Mouse (Mus musculus) lung, postnatal 0 days (tissue): Measurements from ENCODE around the gene Fam149b. TPM values are rescaled to one million over a fixed set of nuclear protein-coding genes. Genes with fewer than 3 reads are reported as not detected.

ENCODE experiments used
- ATAC-seq: fragments of 200-750 bp; cut with Nextera tagmentation; 2 replicates; pipeline ENCODE4 v1.8.0; 2017; ENCODE audit warnings: moderate library complexity
- DNase-seq: peaks from one replicate; pipeline ENCODE4 v3.0.0-alpha.2; 2016; ENCODE audit warnings: low spot score
- H3K27ac ChIP-seq: fragments of 300-500 bp; sonication (generic); 2 replicates; pipeline ENCODE4 v1.5.1; 2014; ENCODE audit warnings: antibody characterized with exemption, mild to moderate bottlenecking, low read length, mixed read lengths
- H3K27me3 ChIP-seq: fragments of 300-500 bp; sonication (generic); replicated peaks from 2 replicates; pipeline ENCODE4 v1.6.1; 2014; ENCODE audit warnings: low read length, mixed read lengths; ENCODE audit not compliant: insufficient read depth
- H3K36me3 ChIP-seq: fragments of 300-500 bp; sonication (generic); 2 replicates; pipeline ENCODE4 v1.6.1; 2014; ENCODE audit warnings: low read length, mixed read lengths; ENCODE audit not compliant: insufficient read depth
- H3K4me1 ChIP-seq: fragments of 300-500 bp; sonication (generic); 2 replicates; pipeline ENCODE4 v1.6.1; 2014; ENCODE audit warnings: antibody characterized with exemption, low read depth, low read length, mixed read lengths; ENCODE audit not compliant: insufficient read depth
- H3K4me2 ChIP-seq: fragments of 300-500 bp; sonication (generic); replicated peaks from 2 replicates; pipeline ENCODE4 v1.6.1; 2014; ENCODE audit warnings: low read depth, mild to moderate bottlenecking, low read length, moderate library complexity, mixed read lengths
- H3K4me3 ChIP-seq: fragments of 300-500 bp; sonication (generic); 2 replicates; pipeline ENCODE4 v1.5.1; 2014; ENCODE audit warnings: low read depth, low read length
- H3K9ac ChIP-seq: fragments of 300-500 bp; sonication (generic); replicated peaks from 2 replicates; pipeline ENCODE4 v1.6.1; 2014; ENCODE audit warnings: low read depth, mild to moderate bottlenecking
- H3K9me3 ChIP-seq: fragments of 300-500 bp; sonication (generic); 2 replicates; pipeline ENCODE4 v1.6.1; 2016; ENCODE audit warnings: low read length, mixed read lengths
- CTCF ChIP-seq: IDR thresholded peaks from 2 replicates; pipeline ENCODE4 v1.5.1; 2016; ENCODE audit warnings: antibody characterized with exemption, mild to moderate bottlenecking
- EP300 ChIP-seq: IDR thresholded peaks from 2 replicates; pipeline ENCODE4 v1.6.1; 2016; ENCODE audit warnings: antibody characterized with exemption, mild to moderate bottlenecking, control low read depth
- WGBS: fragments of 180-500 bp; shearing (Covaris S2); extraction: QIAGEN DNeasy Blood & Tissue Kit; methylation state at CpG from one replicate; pipeline ENCODE4 v1.1.7; 2014; 5-methylcytosine and 5-hydroxymethylcytosine counted together
- polyA plus RNA-seq: library from polyadenylated mRNA; unstranded; fragments of >200 nt; fragmentation: Nextera tagmentation; extraction: Ambion mirVana; gene quantifications from 2 replicates; pipeline ENCODE4 v1.2.1, GENCODE M21; 2015

Fam149b gene
- polyA plus RNA-seq, 1 experiment from 2014 or later, result 14.7 TPM

GRCm38 (mm10) chr14:20363230-20363629 lies 15.3 kb downstream of the Fam149b start:
- DNase-seq (peak; percentile 16), ATAC-seq (peak; percentile 30; the same call in 1 of the 2 replicates)
- Histone ChIP-seq H3K27me3 (no peaks in the 10 kb centered on the region), H3K9me3 (no peaks in the 10 kb centered on the region), H3K27ac (no peak overlapping the region), H3K4me3 (no peak overlapping the region), H3K36me3 (peaks cover 35% of the 10 kb centered on the region), H3K4me2 (no peak overlapping the region), H3K9ac (no peak overlapping the region), H3K4me1 (no peaks in the 10 kb centered on the region)
- no peak for TF ChIP-seq EP300
- WGBS, result 88% methylated on average over 4 of the region's 4 CpGs

GRCm38 (mm10) chr14:20368271-20368670 lies 20.3 kb downstream of the Fam149b start:
- H3K27ac ChIP-seq, result no peak overlapping the region
- peaks cover 20% of the 10 kb centered on the region; the same call in 1 of the 2 replicates for H3K36me3 ChIP-seq
- TF ChIP-seq EP300 (no peak), CTCF (peak; percentile 21)
- DNase-seq (no peak), ATAC-seq (no peak)
- H3K9ac ChIP-seq, result no peak overlapping the region
- WGBS, result 94% methylated on average over 3 of the region's 3 CpGs
- H3K4me2 ChIP-seq, result no peak overlapping the region
- H3K4me1 ChIP-seq, result no peaks in the 10 kb centered on the region
- H3K4me3 ChIP-seq, result no peak overlapping the region
- no peaks in the 10 kb centered on the region for H3K9me3 ChIP-seq
- H3K27me3 ChIP-seq, result no peaks in the 10 kb centered on the region

- H3K9me3 ChIP-seq, result no peaks in the 10 kb centered on the region
- TF ChIP-seq CTCF, result no peak
- no peak for TF ChIP-seq EP300
- H3K4me2 ChIP-seq, result no peak overlapping the region
- no peak overlapping the region for H3K27ac ChIP-seq
- DNase-seq (no peak), ATAC-seq (no peak)
- H3K4me3 ChIP-seq, result no peak overlapping the region
- H3K9ac ChIP-seq, result no peak overlapping the region
- H3K36me3 ChIP-seq, result 0 out of 2 replicates have a peak, but pooled peaks cover 24% of the 10 kb centered on the region
- WGBS, result 79% methylated on average over 7 of the region's 7 CpGs
- H3K27me3 ChIP-seq, result no peaks in the 10 kb centered on the region
- H3K4me1 ChIP-seq, result no peaks in the 10 kb centered on the region
Measured at GRCm38 (mm10) chr14:20370798-20371197, 22.8 kb downstream of the Fam149b start.

GRCm38 (mm10) chr14:20371854-20372253 lies 23.9 kb downstream of the Fam149b start:
- H3K36me3 ChIP-seq, result 0 out of 2 replicates have a peak, but pooled peaks cover 17% of the 10 kb centered on the region
- WGBS, result 93% methylated on average over 1 of the region's 1 CpGs
- no peaks in the 10 kb centered on the region for H3K9me3 ChIP-seq
- no peaks in the 10 kb centered on the region for H3K4me1 ChIP-seq
- H3K27me3 ChIP-seq, result no peaks in the 10 kb centered on the region
- H3K4me2 ChIP-seq, result no peak overlapping the region
- no peak overlapping the region for H3K9ac ChIP-seq
- H3K27ac ChIP-seq, result no peak overlapping the region
- no peak overlapping the region for H3K4me3 ChIP-seq
- ATAC-seq (no peak), DNase-seq (no peak)
- no peak for TF ChIP-seq CTCF
- TF ChIP-seq EP300, result no peak

GRCm38 (mm10) chr14:20377112-20377521 lies 29.2 kb downstream of the Fam149b start:
- Histone ChIP-seq H3K36me3 (peaks cover 20% of the 10 kb centered on the region; the same call in 1 of the 2 replicates), H3K4me2 (no peak overlapping the region), H3K9ac (no peak overlapping the region), H3K4me3 (no peak overlapping the region), H3K27me3 (no peaks in the 10 kb centered on the region), H3K27ac (no peak overlapping the region), H3K9me3 (no peaks in the 10 kb centered on the region), H3K4me1 (no peaks in the 10 kb centered on the region)
- WGBS, result 52% methylated on average over 4 of the region's 4 CpGs
- DNase-seq (peak; percentile 28), ATAC-seq (no peak)
- TF ChIP-seq EP300, result no peak
- no peak for TF ChIP-seq CTCF

GRCm38 (mm10) chr14:20378313-20379061 lies 30.5 kb downstream of the Fam149b start:
- WGBS, result 27% methylated on average over 13 of the region's 13 CpGs
- Histone ChIP-seq H3K27me3 (no peaks in the 10 kb centered on the region), H3K36me3 (peaks cover 20% of the 10 kb centered on the region; the same call in 1 of the 2 replicates), H3K27ac (peak overlapping the region; percentile 76), H3K4me2 (peak overlapping the region; percentile 27; the same call in 1 of the 2 replicates), H3K4me1 (no peaks in the 10 kb centered on the region), H3K9ac (no peak overlapping the region), H3K4me3 (no peak overlapping the region), H3K9me3 (no peaks in the 10 kb centered on the region)
- ATAC-seq (peak; percentile 70), DNase-seq (peak; percentile 79)
- peak; percentile 75 for TF ChIP-seq CTCF
- TF ChIP-seq EP300, result no peak
